Mouse (Mus musculus): ENCODE measurements at regions not wholly inside any gene's neighbourhood (a gene's known extent, or its start where the extent isn't known, plus 50 kb on each side); places are given as distances from the start of the nearest gene placed in this dataset.

GRCm38 (mm10) chr10:117437970-117438369 is 58.2 kb upstream of the Cpsf6 start:
- Histone ChIP-seq H3K36me3 (replicated peaks in 1 of 2; ENCODE audit: control insufficient read depth in 1 of 2, insufficient read depth in 1 of 2, low read length in 1 of 2) (no peaks in the 10 kb centered on the region), H3K9me3 (replicated peaks; ENCODE audit: low read length) (peaks cover 4% of the 10 kb centered on the region), H3K4me3 (replicated peaks in 1 of 3; ENCODE audit: low read depth in 2 of 3, low read length in 2 of 3, poor library complexity in 1 of 3) (no peak overlapping the region), H3K9ac (ENCODE audit: insufficient read depth, low read depth) (no peak overlapping the region), H3K4me2 (ENCODE audit: insufficient read depth, low read depth, poor library complexity, severe bottlenecking) (no peak overlapping the region), H3K27me3 (replicated peaks) (no peaks in the 10 kb centered on the region), H3K4me1 (ENCODE audit: control insufficient read depth in 1 of 2, insufficient read depth in 2 of 2) (peaks cover 0 to 21% of the 10 kb centered on the region in 2 experiments; a peak in 2 of 4 replicates), H3K79me2 (replicated peaks; ENCODE audit: control insufficient read depth, extremely low read depth, insufficient read depth, poor library complexity, severe bottlenecking) (no peaks in the 10 kb centered on the region), H3K27ac (ENCODE audit: insufficient read depth, low read depth) (no peak overlapping the region)
- no peak for DNase-seq (ENCODE audit: extremely low read depth)
- TF ChIP-seq GABPA (IDR thresholded peaks at IDR 0.05; ENCODE audit: insufficient replicate concordance, low read depth, low read length), result no peak
- no peak for TF ChIP-seq RCOR1 (conservative IDR thresholded peaks at IDR 0.05; ENCODE audit: low read depth, low read length)
- TF ChIP-seq MYC (IDR thresholded peaks at IDR 0.05; ENCODE audit: low read depth, low read length), result no peak
- no peak for TF ChIP-seq RAD21 (IDR thresholded peaks at IDR 0.05; ENCODE audit: low read depth, low read length)
- no peak for TF ChIP-seq TBP (conservative IDR thresholded peaks at IDR 0.05; ENCODE audit: low read depth, low read length)
- no peak for TF ChIP-seq POLR2AphosphoS2 (IDR thresholded peaks at IDR 0.05; ENCODE audit: low read depth, low read length)
- no peak for TF ChIP-seq ETS1 (conservative IDR thresholded peaks at IDR 0.05; ENCODE audit: low read depth, low read length)
- no peak for TF ChIP-seq NRF1 (IDR thresholded peaks at IDR 0.05; ENCODE audit: low read depth, low read length)
- no peak for TF ChIP-seq JUND (conservative IDR thresholded peaks at IDR 0.05; ENCODE audit: low read depth, low read length)
- in situ Hi-C loops (cut with MboI; ENCODE audit: low pct_ligation_motif_present, low pct_unique_long_range_greater_than_20kb, low sequenced_read_pairs), result loop anchor here (25.0 kb wide), 1 partner anchor 176 kb away; no protein-coding TSS in a partner anchor
- dilution Hi-C loops (cut with MboI; ENCODE audit: extremely low pct_ligation_motif_present, extremely low pct_unique_long_range_greater_than_20kb, low sequenced_read_pairs), result no loop called here

GRCm38 (mm10) chr10:117436875-117437715 is 57.3 kb upstream of the Cpsf6 start:
- dilution Hi-C loops (cut with MboI; ENCODE audit: extremely low pct_ligation_motif_present, extremely low pct_unique_long_range_greater_than_20kb, low sequenced_read_pairs), result no loop called here
- in situ Hi-C loops (cut with MboI; ENCODE audit: low pct_ligation_motif_present, low pct_unique_long_range_greater_than_20kb, low sequenced_read_pairs), result loop anchor here (25.0 kb wide), 1 partner anchor 175 kb away; no protein-coding TSS in a partner anchor
- Histone ChIP-seq H3K27me3 (replicated peaks) (no peaks in the 10 kb centered on the region), H3K79me2 (replicated peaks; ENCODE audit: control insufficient read depth, extremely low read depth, insufficient read depth, poor library complexity, severe bottlenecking) (no peaks in the 10 kb centered on the region), H3K9me3 (replicated peaks; ENCODE audit: low read length) (peaks cover 2% of the 10 kb centered on the region), H3K4me1 (ENCODE audit: control insufficient read depth in 1 of 2, insufficient read depth in 2 of 2) (peaks cover 0 to 21% of the 10 kb centered on the region in 2 experiments; a peak in 2 of 4 replicates), H3K27ac (ENCODE audit: insufficient read depth, low read depth) (no peak overlapping the region), H3K36me3 (replicated peaks in 1 of 2; ENCODE audit: control insufficient read depth in 1 of 2, insufficient read depth in 1 of 2, low read length in 1 of 2) (no peaks in the 10 kb centered on the region), H3K9ac (ENCODE audit: insufficient read depth, low read depth) (no peak overlapping the region), H3K4me2 (ENCODE audit: insufficient read depth, low read depth, poor library complexity, severe bottlenecking) (no peak overlapping the region), H3K4me3 (replicated peaks in 1 of 3; ENCODE audit: low read depth in 2 of 3, low read length in 2 of 3, poor library complexity in 1 of 3) (no peak overlapping the region)
- peak; percentile 76 for DNase-seq (ENCODE audit: extremely low read depth)
- TF ChIP-seq MAZ (IDR thresholded peaks at IDR 0.05; ENCODE audit: low read depth, low read length) (no peak), MEF2A (IDR thresholded peaks at IDR 0.05; ENCODE audit: borderline replicate concordance, low read depth, low read length) (peak; percentile 20; the same call in 1 of the 2 replicates), TBP (conservative IDR thresholded peaks at IDR 0.05; ENCODE audit: low read depth, low read length) (no peak), HCFC1 (IDR thresholded peaks at IDR 0.05; ENCODE audit: low read depth, low read length) (no peak), IRF4 (IDR thresholded peaks at IDR 0.05; ENCODE audit: low read depth, low read length) (no peak), PAX5 (IDR thresholded peaks at IDR 0.05; ENCODE audit: low read length) (no peak), ZKSCAN1 (IDR thresholded peaks at IDR 0.05; ENCODE audit: borderline replicate concordance, low read depth, low read length) (no peak), SMC3 (IDR thresholded peaks at IDR 0.05; ENCODE audit: low read depth, low read length) (peak; percentile 46), ETS1 (conservative IDR thresholded peaks at IDR 0.05; ENCODE audit: low read depth, low read length) (no peak), USF1 (IDR thresholded peaks at IDR 0.05; ENCODE audit: low read depth, low read length) (no peak), RAD21 (IDR thresholded peaks at IDR 0.05; ENCODE audit: low read depth, low read length) (peak; percentile 27), POLR2AphosphoS2 (IDR thresholded peaks at IDR 0.05; ENCODE audit: low read depth, low read length) (no peak), SIN3A (IDR thresholded peaks at IDR 0.05; ENCODE audit: low read length) (no peak), CHD1 (IDR thresholded peaks at IDR 0.05; ENCODE audit: low read depth, low read length) (no peak), MAX (IDR thresholded peaks at IDR 0.05; ENCODE audit: low read length) (peak; percentile 35; the same call in 1 of the 2 replicates), UBTF (IDR thresholded peaks at IDR 0.05; ENCODE audit: low read depth, low read length) (no peak), JUN (IDR thresholded peaks at IDR 0.05; ENCODE audit: insufficient read depth, low read depth, low read length) (no peak), EP300 (IDR thresholded peaks at IDR 0.05; ENCODE audit: low read length) (no peak), POLR2A (IDR thresholded peaks at IDR 0.05; ENCODE audit: low read depth, low read length) (no peak), ZNF384 (IDR thresholded peaks at IDR 0.05; ENCODE audit: low read depth, low read length) (no peak), CHD2 (IDR thresholded peaks at IDR 0.05; ENCODE audit: low read length) (no peak), MAFK (IDR thresholded peaks at IDR 0.05; ENCODE audit: insufficient replicate concordance, low read length) (no peak), JUND (conservative IDR thresholded peaks at IDR 0.05; ENCODE audit: low read depth, low read length) (no peak), E2F4 (IDR thresholded peaks at IDR 0.05; ENCODE audit: insufficient replicate concordance, low read depth, low read length) (no peak), USF2 (conservative IDR thresholded peaks at IDR 0.05; ENCODE audit: low read depth, low read length) (no peak), ZMIZ1 (IDR thresholded peaks at IDR 0.05; ENCODE audit: low read depth, low read length) (no peak)

Measured in CH12.LX (cell line).